Mouse (Mus musculus) layer of hippocampus, postnatal 10 days (tissue): ENCODE results near the gene Gm10354. TPM values are rescaled to one million over a fixed set of nuclear protein-coding genes. Genes with fewer than 3 reads are reported as not detected.
"Not testable (repeated sequence)": the region's sequence is repeated elsewhere in the genome, so short reads cannot be mapped to it uniquely, and the experiment has no call there.

Source experiments
- DNase-seq, 2 experiments: peaks; one replicate each; pipeline ENCODE4 v3.0.0; 2021; ENCODE audit warnings: low spot score in 2 of 2
- total RNA-seq, 2 experiments: library from RNA; stranded (reverse); gene quantifications; 2 replicates each; pipeline ENCODE4 v1.2.3; 2021

Gene Gm10354
- total RNA-seq, 2 experiments from 2014 or later, result not detected

DNA sequence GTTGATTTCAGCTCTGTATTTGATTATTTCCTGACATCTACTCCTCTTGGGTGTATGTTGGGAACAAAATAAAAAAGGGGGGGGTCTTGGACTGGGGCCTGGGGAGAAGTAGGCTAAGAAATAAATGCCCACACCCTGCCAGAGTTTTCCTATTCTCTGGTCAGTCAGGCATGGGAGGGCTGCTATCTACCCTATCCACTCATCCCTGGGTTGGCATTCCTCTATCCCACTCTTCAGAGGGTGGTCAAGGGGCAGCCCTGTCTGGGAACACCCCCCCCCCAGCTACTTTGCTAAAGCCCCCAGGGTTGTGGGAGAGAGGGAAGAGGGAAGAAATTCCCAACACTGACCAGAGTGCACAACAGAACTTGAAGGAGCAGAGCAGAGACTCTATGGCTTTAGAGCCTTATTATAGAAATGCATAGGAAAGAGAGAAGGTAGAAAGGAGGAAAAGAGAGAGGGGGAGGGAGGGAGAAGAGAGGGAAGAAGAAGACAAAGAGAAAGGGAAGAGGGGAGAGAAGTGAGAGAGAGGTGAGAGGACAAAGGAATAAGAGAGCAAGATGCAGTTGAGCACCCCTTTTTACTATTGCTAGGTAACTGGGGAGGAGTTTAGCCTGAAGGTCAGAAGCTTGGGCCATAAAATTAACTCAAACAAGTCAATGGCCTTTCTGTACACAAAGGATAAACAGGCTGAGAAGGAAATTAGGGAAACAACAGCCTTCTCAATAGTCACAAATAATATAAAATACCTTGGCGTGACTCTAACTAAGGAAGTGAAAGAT lies 22.6 kb downstream of the Gm10354 start:
- DNase-seq, result not testable (repeated sequence)

DNA sequence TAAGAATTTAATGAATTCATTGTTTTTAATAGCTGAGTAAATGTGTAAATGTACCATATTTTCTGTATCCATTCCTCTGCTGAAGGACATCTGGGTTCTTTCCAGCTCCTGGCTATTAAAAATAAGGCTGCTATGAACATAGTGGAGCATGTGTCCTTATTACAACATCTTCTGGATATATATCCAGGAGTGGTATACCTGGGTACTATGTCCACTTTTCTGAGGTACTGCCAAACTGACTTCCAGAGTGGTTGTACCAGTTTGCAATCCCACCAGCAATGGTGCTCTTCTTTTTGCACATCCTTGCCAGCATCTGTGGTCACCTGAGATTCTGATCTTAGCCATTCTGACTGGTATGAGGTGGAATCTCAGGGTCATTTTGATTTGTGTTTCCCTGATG lies 25.1 kb downstream of the Gm10354 start:
- DNase-seq, result not testable (repeated sequence)

DNA sequence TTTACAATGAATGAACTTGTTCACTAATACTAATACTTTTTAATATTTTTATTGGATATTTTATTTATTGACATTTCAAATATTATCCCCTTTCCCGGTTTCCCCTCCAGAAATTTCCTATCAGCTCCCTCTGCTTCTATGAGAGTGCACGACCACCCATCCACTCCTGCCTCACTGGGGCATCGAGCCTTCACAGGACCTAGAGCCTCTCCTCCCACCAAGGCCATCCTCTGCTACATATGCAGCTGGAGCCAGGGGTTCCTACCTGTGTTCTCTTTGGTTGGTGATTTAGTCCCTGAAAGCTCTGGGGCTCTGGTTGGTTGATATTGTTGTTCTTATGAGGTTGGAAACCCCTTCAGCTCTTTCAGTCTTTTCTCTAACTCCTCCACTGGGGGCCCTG lies 26.0 kb downstream of the Gm10354 start:
- DNase-seq, result not testable (repeated sequence)

DNA sequence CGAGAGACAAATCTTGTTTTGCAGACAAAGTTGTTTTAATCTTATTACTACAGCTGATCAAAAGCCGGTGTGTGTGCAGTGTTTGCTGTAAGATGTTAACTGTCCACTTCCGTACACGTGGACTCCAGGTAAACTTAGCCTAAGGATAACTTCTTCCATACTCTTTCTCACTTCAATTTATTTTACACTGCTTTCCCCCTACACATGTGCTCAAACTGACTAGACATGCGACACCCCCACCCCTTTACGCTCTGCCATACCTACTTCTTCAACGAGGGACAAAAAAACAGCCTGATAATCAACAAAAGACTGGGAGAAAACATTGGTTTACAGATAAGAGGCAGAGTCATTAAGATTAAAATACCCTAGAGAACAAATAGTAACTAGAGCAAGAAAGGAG lies 26.9 kb downstream of the Gm10354 start:
- not testable (repeated sequence) for DNase-seq

DNA sequence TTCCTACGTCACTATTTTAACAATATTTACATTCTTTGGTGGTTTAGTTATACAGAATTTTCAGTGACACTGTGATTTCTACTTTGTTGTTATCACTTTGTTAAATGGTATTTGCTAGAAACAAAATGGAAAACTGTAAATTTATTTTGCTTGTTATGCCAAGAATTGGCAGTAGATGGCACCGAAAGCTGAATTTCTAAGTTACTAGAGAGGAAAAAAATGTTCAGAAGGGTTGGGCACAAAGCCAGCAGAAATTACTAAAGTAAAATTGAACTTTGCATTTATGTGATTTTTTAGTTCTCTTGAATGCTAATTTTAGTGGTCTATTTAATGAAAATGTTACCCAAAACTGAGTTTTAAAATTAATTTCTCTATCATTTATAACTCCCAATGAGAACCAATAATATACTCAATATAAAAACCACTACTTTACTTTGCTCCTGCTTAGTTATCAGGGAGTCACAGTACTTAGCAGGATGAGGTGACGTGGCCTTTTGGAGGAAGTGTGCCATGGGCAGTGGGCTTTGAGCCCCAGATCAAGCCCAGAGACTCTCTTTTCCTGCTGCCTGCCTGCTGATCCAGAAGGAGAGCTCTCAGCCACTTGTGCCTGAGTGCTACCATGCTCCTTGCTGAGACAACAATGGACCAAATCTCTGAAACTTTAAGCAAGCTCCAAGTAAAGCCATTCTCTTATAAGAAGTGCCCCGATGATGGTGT lies 31.1 kb downstream of the Gm10354 start:
- DNase-seq, result peak; percentile 7 to 21

DNA sequence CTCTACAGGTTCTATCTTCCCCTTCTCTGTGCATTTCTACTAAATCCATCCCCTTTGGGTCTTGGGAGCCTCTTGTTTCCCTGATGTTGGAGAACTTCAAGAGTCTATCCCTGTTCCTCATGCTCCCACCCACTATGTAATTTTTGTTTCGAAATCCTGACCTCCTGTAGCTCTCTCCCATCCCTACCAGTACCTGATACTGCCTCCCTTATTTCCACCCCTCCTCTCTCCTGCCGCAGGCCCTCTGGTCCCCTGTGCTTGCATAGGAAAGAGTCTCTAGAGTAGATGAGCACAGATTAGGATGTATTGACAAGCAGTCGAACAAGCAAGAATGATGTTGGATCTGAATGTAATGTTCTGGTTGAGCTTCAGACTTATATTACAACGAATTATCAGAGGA lies 33.2 kb downstream of the Gm10354 start:
- DNase-seq, result not testable (repeated sequence)

DNA sequence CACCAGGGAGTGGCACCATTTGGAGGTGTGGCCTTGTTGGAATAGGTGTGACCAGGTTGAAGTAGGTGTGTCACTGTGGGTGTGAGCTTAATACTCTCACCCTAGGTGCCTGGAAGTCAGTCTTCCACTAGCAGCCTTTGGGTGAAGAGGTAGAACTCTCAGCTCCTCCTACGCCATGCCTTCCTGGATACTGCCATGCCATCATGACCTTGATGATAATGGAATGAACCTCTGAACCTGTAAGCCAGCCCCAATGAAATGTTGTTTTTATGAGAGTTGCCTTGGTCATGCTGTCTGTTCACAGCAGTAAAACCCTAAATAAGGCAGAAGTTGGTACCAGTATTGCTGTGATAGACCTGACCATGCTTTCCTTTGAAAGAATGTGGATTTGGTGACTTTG lies 37.7 kb downstream of the Gm10354 start:
- not testable (repeated sequence) for DNase-seq

DNA sequence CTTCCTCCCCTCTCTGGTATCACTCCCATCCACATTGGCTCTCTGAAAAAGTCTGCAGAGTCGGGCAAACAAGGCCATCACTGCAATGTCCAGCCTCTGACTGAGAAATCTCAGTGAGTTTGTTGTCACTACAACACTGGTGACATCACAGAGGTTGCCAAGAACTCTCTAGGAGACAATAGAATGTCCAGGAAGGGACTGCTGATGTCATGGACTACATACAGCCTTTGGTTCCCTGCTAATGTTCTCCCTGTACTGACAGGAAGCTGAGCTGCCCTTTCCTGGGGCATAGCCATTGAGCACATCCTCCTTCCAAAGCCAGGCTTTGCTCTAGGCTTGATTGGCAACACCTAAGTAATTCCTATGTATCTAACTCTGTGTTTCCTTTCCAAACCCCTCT lies 40.4 kb downstream of the Gm10354 start, which contains the start of gene Speer4e:
Speer4e (minus strand) TSS at position 101 of the 400 bp plus-strand sequence.
- not testable (repeated sequence) for DNase-seq

DNA sequence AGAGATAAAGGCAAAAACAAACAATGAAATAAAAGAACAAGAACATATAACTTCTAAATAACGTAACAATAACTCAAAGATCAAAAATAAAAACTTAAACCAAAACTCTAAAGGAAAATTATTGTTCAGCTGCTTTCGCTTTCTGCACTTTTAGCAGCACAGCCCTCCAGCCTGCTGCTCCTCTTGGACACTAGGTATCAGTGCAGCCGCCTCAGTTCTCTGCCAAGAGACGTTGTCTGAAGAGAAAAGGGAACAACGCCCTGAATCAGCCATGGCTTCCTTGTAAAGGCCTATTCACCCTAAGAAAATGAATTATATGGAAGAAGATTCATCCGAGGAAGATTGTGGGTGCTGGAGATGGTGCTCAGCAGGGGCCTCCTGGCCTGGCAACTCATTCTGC lies 45.0 kb downstream of the Gm10354 start:
- not testable (repeated sequence) for DNase-seq

DNA sequence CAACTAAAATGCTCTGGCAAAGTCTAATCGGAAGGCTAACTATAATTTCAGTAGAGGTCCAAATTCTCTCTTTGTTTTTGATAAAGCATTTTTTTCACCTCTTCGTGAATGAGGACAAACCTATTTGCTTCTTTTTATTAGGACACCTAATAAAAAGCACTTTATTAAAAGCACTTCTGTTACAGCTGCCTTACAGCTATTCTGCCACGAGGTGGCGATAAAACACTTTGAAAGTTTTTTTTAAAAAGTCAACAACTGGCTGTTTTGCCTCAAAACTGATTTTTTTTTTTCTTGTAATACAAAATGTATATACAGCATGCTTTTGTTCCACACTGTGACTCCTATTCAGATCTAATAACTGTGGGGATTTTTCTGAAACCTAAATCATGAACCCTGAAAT lies 51.7 kb downstream of the Gm10354 start:
- not testable (repeated sequence) for DNase-seq

Other genes starting within 250 kb of the Gm10354 start
- gene Gm9758, start 64.0 kb downstream of the Gm10354 start, total RNA-seq, result not detected
- not detected for gene Speer4e, start 40.5 kb downstream of the Gm10354 start, total RNA-seq
- gene Gm17019, start 54.1 kb upstream of the Gm10354 start, total RNA-seq, result not detected